Mouse (Mus musculus) neural tube, embryonic 11.5 days (tissue): ENCODE data around the gene Olfr160. TPM values are rescaled to one million over a fixed set of nuclear protein-coding genes. Genes with fewer than 3 reads are reported as not detected.

Source experiments
- ATAC-seq: fragments of 200-750 bp; cut with Nextera tagmentation; 2 replicates; pipeline ENCODE4 v1.8.0; 2017; ENCODE audit warnings: moderate number of reproducible peaks, mild to moderate bottlenecking, moderate TSS enrichment, moderate library complexity; ENCODE audit not compliant: insufficient read depth, low FRiP score, low TSS enrichment
- DNase-seq: peaks from one replicate; pipeline ENCODE4 v3.0.0-alpha.2; 2015; ENCODE audit warnings: low spot score
- H3K27ac ChIP-seq: fragments of 300-500 bp; sonication (generic); 2 replicates; pipeline ENCODE4 v1.5.1; 2014; ENCODE audit warnings: low read depth, mild to moderate bottlenecking, low read length
- H3K27me3 ChIP-seq: fragments of 300-500 bp; sonication (generic); 2 replicates; pipeline ENCODE4 v1.6.1; 2014; ENCODE audit warnings: mild to moderate bottlenecking, low read length, mixed read lengths; ENCODE audit not compliant: control insufficient read depth, insufficient read depth
- H3K36me3 ChIP-seq: fragments of 300-500 bp; sonication (generic); 2 replicates; pipeline ENCODE4 v1.6.1; 2014; ENCODE audit warnings: mild to moderate bottlenecking, low read length, moderate library complexity, mixed read lengths; ENCODE audit not compliant: control insufficient read depth, insufficient read depth
- H3K4me1 ChIP-seq: fragments of 300-500 bp; sonication (generic); 2 replicates; pipeline ENCODE4 v1.6.1; 2014; ENCODE audit warnings: low read length, mixed read lengths; ENCODE audit not compliant: control insufficient read depth, insufficient read depth
- H3K4me2 ChIP-seq: fragments of 300-500 bp; sonication (generic); 2 replicates; pipeline ENCODE4 v1.6.1; 2014; ENCODE audit warnings: low read depth, mild to moderate bottlenecking, moderate library complexity
- H3K4me3 ChIP-seq: fragments of 300-500 bp; sonication (generic); 2 replicates; pipeline ENCODE4 v1.5.1; 2014; ENCODE audit warnings: low read depth, low read length
- H3K9ac ChIP-seq: fragments of 300-500 bp; sonication (generic); 2 replicates; pipeline ENCODE4 v1.6.1; 2014; ENCODE audit warnings: mild to moderate bottlenecking, low read length
- H3K9me3 ChIP-seq: fragments of 300-500 bp; sonication (generic); 2 replicates; pipeline ENCODE4 v1.6.1; 2016; ENCODE audit warnings: low read length; ENCODE audit not compliant: control insufficient read depth
- WGBS: fragments of 180-500 bp; shearing (Covaris S2); extraction: QIAGEN DNeasy Blood & Tissue Kit; methylation state at CpG from one replicate; pipeline ENCODE4 v1.1.7; 2014; 5-methylcytosine and 5-hydroxymethylcytosine counted together
- polyA plus RNA-seq: library from polyadenylated mRNA; unstranded; fragments of >200 nt; fragmentation: Nextera tagmentation; extraction: Ambion mirVana; gene quantifications from 2 replicates; pipeline ENCODE4 v1.2.1, GENCODE M21; 2014

Olfr160 gene
- polyA plus RNA-seq: not detected in 2 replicates

DNA sequence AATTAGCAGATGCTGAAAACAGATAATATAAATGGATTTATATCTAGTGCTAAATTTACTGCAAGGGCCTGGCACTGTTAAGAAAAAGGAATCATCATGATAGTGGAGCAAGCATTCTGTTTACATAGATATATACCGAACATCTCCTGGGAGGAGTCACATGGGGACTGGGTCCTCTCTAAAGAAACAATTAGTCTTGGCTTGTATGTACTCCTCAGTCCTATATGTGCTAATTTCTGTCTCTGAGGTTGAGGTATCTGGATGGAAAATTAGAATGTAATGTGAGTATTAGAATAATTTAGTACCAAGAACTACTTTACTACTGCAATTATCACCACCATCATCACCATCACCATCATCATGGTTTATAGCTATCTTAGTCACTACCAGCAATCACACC lies at the start of gene Olfr160:
TSS of gene Olfr160 (minus strand) at position 101 of the 400 bp plus-strand sequence.
- Histone ChIP-seq H3K27ac (no peak within 1 kb of the TSS), H3K4me1 (no peaks in the 10 kb centered on the region), H3K4me2 (no peak within 1 kb of the TSS), H3K36me3 (no peaks in the 10 kb centered on the region), H3K4me3 (no peak within 1 kb of the TSS), H3K9ac (no peak within 1 kb of the TSS), H3K27me3 (no peaks in the 10 kb centered on the region), H3K9me3 (no peaks in the 10 kb centered on the region)
- DNase-seq: no peak
- WGBS: 97% methylated on average over 1 of the region's 1 CpGs
- ATAC-seq: no peak

DNA sequence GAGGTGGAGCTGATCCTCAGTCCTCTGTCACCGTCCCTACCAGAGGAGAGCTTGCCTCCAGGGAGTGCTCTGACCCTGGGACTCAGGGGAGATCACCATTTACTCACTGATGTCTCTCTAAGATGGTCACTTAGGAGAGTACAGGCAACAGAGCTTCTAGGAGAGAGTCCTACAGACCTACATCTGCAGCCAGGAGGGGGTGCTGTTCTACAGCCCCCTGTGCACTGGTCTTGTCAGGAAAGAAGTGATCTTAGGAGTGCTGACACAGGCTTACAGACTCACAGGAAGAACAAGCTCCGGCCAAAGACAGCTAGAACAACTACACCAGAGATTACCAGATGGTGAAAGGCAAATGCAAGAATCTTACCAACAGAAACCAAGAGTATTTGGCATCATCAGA lies 46.5 kb upstream of the Olfr160 start:
- H3K9me3 ChIP-seq: no peaks in the 10 kb centered on the region
- no peak for ATAC-seq
- H3K36me3 ChIP-seq: no peaks in the 10 kb centered on the region
- no peak for DNase-seq
- H3K27ac ChIP-seq: no peak overlapping the region
- no peak overlapping the region for H3K9ac ChIP-seq
- H3K4me3 ChIP-seq: no peak overlapping the region
- WGBS: 68% methylated on average over 2 of the region's 2 CpGs
- no peak overlapping the region for H3K4me2 ChIP-seq
- no peaks in the 10 kb centered on the region for H3K27me3 ChIP-seq
- H3K4me1 ChIP-seq: no peaks in the 10 kb centered on the region

DNA sequence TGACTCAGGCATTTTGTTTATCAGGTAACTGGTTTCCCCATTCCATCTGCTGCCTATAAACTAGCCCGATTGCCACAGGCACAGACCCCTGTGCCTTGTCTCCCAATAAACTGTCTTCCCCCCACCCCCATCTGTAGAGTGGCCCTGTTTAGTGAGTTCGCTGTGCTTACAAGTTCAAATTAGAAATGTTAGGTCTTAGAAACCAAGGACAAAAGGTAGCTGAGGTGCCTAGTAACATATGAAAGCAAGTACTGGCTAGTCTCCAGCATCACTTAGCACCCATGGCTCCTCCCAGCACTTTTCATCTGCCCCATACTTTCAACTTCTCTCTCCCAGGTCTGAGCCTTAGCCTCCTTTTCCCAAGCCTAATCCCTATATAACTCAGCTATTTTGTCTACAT lies 45.7 kb upstream of the Olfr160 start:
- H3K4me3 ChIP-seq: no peak overlapping the region
- H3K27me3 ChIP-seq: no peaks in the 10 kb centered on the region
- ATAC-seq (no peak), DNase-seq (no peak)
- no peaks in the 10 kb centered on the region for H3K9me3 ChIP-seq
- no peak overlapping the region for H3K9ac ChIP-seq
- WGBS: 72% methylated on average over 2 of the region's 2 CpGs
- H3K36me3 ChIP-seq: no peaks in the 10 kb centered on the region
- no peak overlapping the region for H3K4me2 ChIP-seq
- no peak overlapping the region for H3K27ac ChIP-seq
- no peaks in the 10 kb centered on the region for H3K4me1 ChIP-seq

DNA sequence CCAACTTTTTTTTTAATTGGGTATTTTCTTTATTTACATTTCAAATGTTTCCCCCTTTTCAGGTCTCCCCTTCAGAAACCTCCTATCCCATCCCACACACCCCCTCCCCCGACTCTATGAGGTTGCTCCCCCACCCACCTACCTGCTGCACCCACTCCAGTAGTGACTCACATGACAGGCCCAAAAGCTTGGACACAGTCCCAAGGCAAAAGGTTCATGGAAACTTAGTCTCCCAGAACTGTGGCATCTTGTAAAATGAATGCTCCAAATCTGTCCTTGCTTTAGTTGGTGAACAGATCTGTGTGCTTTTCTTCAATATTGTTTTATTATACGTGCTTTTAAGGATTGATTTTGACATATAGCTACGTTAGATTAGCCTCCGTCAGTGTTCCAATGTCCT lies 36.0 kb upstream of the Olfr160 start:
- Histone ChIP-seq H3K36me3 (no peaks in the 10 kb centered on the region), H3K4me1 (no peaks in the 10 kb centered on the region), H3K4me2 (no peak overlapping the region), H3K27me3 (no peaks in the 10 kb centered on the region), H3K9ac (no peak overlapping the region), H3K4me3 (no peak overlapping the region), H3K9me3 (no peaks in the 10 kb centered on the region), H3K27ac (no peak overlapping the region)
- DNase-seq (no peak), ATAC-seq (no peak)
- 70% methylated on average over 4 of the region's 4 CpGs for WGBS

DNA sequence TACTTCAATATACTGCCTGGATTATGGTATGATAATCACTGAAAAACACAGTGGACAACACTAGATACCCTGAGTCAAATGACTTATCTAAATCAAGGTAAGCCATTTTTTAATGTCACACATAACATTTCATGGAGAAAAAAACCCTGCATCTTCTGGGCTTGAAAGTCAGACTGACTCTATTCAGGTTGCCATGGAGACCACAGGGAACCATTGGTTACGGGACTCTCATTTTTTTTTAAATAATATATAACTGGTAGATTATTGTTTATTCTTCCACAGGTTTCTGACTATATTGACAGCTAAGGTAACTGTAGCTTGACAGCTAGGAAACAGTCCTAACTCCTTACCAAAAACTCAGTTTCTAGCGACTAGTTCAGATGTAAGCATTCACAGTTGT lies 35.4 kb upstream of the Olfr160 start:
- no peaks in the 10 kb centered on the region for H3K27me3 ChIP-seq
- H3K4me1 ChIP-seq: no peaks in the 10 kb centered on the region
- DNase-seq (no peak), ATAC-seq (no peak)
- no peak overlapping the region for H3K4me3 ChIP-seq
- no peaks in the 10 kb centered on the region for H3K9me3 ChIP-seq
- no peak overlapping the region for H3K4me2 ChIP-seq
- no peaks in the 10 kb centered on the region for H3K36me3 ChIP-seq
- no peak overlapping the region for H3K27ac ChIP-seq
- H3K9ac ChIP-seq: no peak overlapping the region
- WGBS: 69% methylated on average over 2 of the region's 2 CpGs

DNA sequence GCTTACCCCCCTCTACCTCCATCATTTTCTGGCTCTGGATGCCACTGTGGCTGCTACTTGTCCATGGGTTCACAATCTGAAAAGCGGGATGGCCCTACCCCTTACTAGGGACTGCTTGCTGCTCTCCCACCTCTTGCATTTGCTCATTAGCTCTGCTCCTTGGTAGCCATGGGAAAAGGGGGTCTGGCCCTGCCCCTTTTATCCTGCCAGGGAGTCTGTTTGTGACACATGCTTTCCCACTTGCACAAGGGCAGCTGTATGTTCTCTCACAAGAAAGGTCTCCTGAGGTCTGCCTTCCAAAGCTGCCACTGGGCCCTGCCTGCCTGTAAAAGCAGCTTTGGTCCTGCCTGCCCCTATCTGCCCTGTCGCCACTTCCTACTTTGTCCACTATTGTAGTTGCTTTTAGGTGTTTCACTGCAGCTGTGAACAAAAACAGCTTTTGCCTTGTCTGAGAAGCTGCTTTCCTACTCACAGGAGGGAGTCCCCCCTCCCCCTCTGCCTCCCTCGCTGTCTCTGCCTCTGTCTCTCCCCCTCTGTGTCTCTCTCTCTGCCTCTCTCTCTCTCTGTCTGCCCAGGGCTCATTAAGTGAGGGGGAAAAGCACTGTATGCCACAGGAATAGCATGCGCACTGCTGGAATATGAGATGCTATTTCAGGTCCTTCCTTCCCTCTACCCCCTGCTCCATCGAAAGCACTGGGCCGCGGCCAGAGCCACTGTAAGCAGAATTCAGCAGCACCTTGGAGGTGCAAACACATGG lies 34.4 kb upstream of the Olfr160 start:
- DNase-seq (peak; percentile 14), ATAC-seq (0 out of 2 replicates have a peak, but pooled peaks have one; percentile 45)
- Histone ChIP-seq H3K9ac (no peak overlapping the region), H3K4me3 (no peak overlapping the region), H3K27ac (no peak overlapping the region), H3K4me1 (no peaks in the 10 kb centered on the region), H3K4me2 (no peak overlapping the region), H3K9me3 (no peaks in the 10 kb centered on the region), H3K27me3 (no peaks in the 10 kb centered on the region), H3K36me3 (no peaks in the 10 kb centered on the region)
- WGBS: 34% methylated on average over 7 of the region's 7 CpGs

DNA sequence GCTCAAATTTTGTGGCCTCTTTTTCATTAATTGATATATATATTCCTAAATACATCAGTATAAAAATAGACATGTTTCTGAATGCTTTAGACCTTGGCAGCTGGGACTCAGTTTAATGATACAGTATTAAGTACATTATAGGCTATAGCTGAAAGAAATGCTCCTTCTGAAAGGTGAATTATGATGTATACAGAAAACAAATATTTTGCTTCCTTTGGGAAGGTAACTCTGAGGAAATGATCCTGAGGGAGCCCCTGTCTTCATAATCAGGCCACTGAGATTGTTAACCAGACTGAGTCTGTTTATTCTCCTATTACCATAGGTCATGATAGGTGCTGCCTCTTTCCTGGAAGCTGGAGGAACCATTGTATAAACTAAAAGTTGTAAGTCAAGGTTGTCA lies 28.8 kb upstream of the Olfr160 start, which contains the start of gene Olfr874:
TSS of gene Olfr874 (plus strand) at position 301 of the 400 bp plus-strand sequence.
- H3K4me1 ChIP-seq: no peaks in the 10 kb centered on the region
- H3K4me2 ChIP-seq: no peak within 1 kb of the TSS
- H3K36me3 ChIP-seq: no peaks in the 10 kb centered on the region
- H3K27ac ChIP-seq: no peak within 1 kb of the TSS
- H3K9ac ChIP-seq: no peak within 1 kb of the TSS
- DNase-seq (no peak), ATAC-seq (no peak)
- no peak within 1 kb of the TSS for H3K4me3 ChIP-seq
- H3K27me3 ChIP-seq: no peaks in the 10 kb centered on the region
- no peaks in the 10 kb centered on the region for H3K9me3 ChIP-seq

DNA sequence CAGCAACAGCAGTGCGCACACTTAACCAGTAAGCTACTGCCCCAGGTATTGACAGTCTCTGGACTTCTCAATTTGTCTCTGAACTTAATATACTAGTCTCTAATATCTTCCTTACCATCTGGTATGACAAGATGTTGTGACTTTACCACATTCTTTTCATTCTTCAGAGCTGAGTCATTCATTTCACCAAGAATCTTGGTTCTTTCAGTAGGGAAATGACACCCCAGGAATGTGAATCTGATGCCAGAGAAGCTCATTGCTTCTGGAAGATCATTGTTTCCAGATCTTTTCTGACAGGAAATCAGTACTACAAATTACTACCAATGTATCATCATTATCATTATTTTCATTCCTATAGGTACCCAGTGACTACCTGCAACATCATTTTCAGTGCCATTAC lies 18.3 kb upstream of the Olfr160 start:
- no peak overlapping the region for H3K9ac ChIP-seq
- DNase-seq (no peak), ATAC-seq (no peak)
- no peak overlapping the region for H3K4me2 ChIP-seq
- no peaks in the 10 kb centered on the region for H3K4me1 ChIP-seq
- H3K9me3 ChIP-seq: no peaks in the 10 kb centered on the region
- H3K27me3 ChIP-seq: no peaks in the 10 kb centered on the region
- H3K27ac ChIP-seq: no peak overlapping the region
- no peak overlapping the region for H3K4me3 ChIP-seq
- H3K36me3 ChIP-seq: no peaks in the 10 kb centered on the region
- 97% methylated on average over 1 of the region's 1 CpGs for WGBS

DNA sequence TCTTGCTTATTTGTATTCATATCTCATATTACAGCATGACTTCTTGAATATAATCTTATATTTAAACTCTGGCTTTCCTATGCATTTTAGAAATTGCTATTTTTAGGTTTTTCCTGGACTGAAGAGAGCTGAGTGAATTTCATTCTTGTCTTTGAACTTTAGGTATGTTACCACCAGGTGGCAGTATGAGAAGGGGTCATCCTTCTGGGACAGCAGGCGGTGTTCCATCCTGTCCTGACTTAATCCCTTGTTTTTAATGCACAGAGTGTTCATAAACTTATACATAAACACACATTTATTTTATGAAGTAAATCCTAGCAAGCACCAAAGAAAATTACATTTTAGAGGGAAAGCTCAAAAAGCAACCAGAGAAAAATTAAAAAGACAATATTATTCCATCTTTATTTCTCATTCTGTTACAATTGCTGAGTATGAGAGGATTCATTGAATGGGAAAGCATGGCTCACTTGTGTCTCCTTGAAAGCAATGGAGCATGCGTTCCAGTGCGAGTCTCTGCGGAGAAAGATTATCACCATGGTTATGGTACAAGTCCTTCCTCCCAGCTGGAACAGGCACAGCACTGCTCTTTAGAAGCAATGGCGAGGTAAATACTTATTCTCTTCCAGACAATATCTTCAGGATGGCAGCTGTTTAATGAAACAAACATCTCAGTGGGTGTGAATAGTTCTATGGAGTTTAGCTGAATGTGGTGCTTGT lies 25.9 kb downstream of the Olfr160 start:
- H3K4me2 ChIP-seq: no peak overlapping the region
- DNase-seq (peak; percentile 19), ATAC-seq (no peak)
- no peak overlapping the region for H3K4me3 ChIP-seq
- 62% methylated on average over 5 of the region's 5 CpGs for WGBS
- no peaks in the 10 kb centered on the region for H3K4me1 ChIP-seq
- no peaks in the 10 kb centered on the region for H3K27me3 ChIP-seq
- no peak overlapping the region for H3K27ac ChIP-seq
- H3K36me3 ChIP-seq: no peaks in the 10 kb centered on the region
- H3K9ac ChIP-seq: no peak overlapping the region
- H3K9me3 ChIP-seq: no peaks in the 10 kb centered on the region
